Mouse (Mus musculus) adipocyte (in vitro differentiated cells): ENCODE measurements around the gene Hsd17b3.

Experiments
- DNase-seq: peaks from one replicate; pipeline ENCODE4 v3.0.0-alpha.2; 2016; ENCODE audit warnings: low spot score

Hsd17b3 gene

GRCm38 (mm10) chr13:64089130-64089529 lies at the start of gene Hsd17b3:
Gene Hsd17b3 (minus strand): TSS chr13:64089230.
- no peak for DNase-seq

- DNase-seq, result peak; percentile 40
These were observed 40.8 kb upstream of the Hsd17b3 start for GRCm38 (mm10) chr13:64129616-64130375.

GRCm38 (mm10) chr13:64128858-64129615 lies 40.0 kb upstream of the Hsd17b3 start, which contains the start of gene Slc35d2:
Gene Slc35d2 (minus strand): TSS chr13:64129368.
- DNase-seq, result peak; percentile 62

- DNase-seq, result no peak
These were observed 37.3 kb upstream of the Hsd17b3 start for GRCm38 (mm10) chr13:64126316-64126715.

DNA sequence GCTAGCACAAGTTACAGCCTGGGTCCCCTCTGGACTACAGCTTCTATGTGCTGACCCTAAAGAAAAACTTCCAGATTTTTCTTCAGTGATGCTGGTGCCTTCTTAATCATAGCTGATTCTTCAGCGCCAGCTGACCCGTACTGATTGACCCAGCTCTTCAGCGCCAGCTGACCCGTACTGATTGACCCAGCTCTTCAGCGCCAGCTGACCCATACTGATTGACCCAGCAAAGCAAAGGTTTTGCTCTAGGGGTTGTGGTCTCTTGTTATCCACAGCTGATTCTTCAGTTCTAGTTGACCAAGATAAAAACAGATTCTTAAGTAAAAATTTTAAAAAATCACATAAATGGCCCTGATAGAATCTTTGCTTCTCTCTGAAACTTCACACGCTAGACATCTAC lies 35.9 kb upstream of the Hsd17b3 start:
- DNase-seq, result no peak

DNA sequence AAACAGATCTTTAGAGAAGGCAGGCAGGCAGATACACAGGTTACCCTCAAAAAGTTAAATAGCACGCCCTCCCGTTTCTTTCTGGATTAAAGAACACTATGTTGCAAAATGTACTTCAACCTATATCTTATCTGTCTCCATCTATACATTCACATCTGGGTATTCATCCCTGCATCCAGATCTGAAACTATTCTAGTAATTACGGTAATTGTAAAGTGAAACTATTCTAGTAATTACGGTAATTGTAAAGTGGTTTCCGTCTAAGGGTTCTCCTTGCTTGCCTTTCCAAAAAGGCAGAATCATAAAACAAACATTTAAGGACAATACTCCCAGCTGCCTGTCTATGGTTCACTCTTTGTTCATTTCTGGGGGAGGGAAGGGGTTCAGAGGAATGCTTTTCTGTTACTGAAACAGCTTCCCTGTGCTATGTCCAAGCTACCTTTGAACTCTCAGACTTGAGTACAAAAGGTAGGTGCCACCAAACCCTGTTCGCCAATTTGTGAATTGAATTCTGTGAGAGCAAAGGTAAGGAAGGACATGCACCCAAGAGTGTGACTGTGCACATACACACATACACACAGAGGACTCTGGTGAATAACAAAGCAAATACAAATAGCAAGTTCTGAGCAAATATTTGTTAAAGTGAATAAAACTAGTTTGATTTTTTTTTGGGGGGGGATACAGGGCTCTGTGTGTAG lies 34.6 kb upstream of the Hsd17b3 start:
- DNase-seq, result no peak

DNA sequence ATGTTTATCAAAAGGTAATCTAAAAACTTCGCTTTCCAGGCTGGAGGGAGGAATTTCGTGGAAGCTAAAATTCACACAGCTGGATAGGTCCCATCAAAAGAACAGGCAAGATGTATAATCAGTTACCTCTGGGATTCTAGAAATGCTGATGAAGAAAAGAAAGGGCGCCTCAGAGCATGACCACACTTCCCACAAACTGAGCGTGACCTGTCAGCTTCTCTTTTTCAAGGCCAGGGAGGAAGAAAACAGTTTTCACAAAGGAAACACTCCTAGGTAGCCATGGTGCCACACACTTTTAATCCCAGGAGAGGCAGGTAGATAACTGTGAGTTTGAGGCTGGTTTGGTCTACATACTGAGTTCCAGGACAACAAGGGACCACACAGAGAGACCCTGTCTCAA lies 31.7 kb upstream of the Hsd17b3 start:
- DNase-seq, result no peak

DNA sequence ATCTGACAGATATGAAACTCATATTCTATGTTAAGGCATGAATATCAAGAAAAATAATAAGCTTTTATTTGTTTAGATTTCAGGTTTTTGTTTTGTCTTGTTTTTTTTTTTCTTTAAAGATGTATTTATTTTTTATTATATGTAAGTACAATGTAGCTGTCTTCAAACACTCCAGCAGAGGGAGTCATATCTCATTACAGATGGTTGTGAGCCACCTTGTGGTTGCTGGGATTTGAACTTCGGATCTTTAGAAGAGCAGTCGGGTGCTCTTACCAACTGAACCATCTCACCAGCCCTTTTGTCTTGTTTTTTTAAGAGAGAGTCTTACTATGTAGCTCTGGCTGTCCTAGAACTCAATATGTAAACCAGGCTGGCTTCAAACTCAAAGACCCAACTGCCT lies 28.4 kb upstream of the Hsd17b3 start:
- no peak for DNase-seq

GRCm38 (mm10) chr13:64110421-64110820 lies 21.4 kb upstream of the Hsd17b3 start:
- DNase-seq, result no peak

DNA sequence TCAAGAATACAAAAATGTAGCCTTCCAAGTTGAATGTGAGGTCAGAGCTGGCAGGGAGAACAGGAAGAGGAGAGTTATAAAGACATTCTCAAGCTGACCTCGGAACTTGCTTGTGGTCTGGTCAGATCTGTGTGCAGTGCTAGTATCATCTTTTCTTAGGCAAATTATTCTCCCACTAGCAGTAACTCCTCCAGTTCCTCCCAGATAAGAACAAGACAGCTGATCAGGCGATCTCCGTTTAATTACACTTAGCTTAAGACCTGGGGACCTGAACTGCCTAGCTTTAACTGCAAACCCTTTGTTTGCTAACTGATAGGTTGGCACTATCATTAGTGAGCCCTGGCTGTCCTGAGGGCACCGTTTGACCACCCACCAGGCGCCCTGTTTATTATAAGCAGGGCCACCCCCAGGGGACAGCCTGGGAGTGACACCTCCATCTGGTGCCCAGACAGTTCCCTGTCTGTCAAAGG lies 19.4 kb upstream of the Hsd17b3 start:
- no peak for DNase-seq

- DNase-seq, result no peak
These were observed 18.5 kb upstream of the Hsd17b3 start for GRCm38 (mm10) chr13:64107535-64107934.

DNA sequence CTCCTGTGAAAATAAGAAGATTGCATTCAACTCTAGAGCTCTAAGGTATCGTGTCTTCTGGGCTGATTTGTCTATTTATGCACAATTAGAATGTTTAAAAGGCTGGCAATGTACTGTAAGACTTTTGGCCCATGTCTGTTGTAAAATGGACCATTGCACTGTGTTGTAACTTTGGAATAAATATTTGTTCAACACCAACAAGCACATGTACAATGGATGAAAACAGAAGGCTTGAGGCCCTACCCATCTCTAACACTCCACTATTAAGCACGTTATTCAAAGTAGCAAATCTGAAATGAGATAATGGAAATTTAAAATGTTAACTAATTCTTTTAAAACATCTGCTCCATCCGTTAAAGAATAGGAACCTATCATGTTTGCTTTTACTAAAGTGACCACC lies 18.1 kb upstream of the Hsd17b3 start:
- no peak for DNase-seq

- DNase-seq, result no peak
These were observed 16.7 kb upstream of the Hsd17b3 start for GRCm38 (mm10) chr13:64105690-64106089.

DNA sequence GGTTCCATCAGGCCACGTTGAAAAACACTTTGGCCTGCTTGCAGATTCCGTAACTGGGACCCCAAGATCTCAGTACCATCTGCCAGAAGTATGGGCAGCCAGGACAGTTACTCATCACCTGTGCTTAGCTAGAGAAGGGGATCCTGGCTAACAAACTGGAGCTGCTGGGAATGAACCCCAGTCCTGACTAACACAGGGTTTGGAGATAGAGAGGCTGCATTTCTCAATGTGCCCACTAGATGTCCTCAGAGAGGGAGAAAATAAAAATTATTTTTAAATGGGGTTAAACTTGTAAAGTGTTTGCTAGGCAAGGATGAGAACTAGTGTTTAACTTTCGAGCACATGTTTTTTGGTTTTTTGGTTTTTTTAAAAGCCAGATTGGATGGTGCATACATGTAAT lies 11.2 kb upstream of the Hsd17b3 start:
- peak; percentile 56 for DNase-seq

DNA sequence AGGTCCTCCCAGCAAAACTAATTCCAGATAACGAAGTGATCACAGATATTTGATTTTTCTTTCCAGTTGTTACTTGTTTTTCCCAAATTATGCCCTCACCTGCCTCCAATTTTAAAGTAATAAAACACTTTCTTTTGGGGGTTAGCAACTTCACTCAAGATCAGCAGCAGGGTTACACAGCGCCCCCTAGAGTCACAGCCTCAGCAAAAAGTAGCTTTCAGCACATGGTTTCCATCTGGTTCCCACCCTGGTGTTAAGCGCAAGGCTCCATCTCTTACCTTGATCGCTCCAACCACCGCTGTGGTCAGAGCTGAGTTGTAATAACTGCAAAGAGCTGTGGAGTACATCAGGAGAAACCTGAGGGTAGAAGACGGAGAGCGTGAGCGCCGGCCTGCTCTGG lies 10.0 kb upstream of the Hsd17b3 start:
- DNase-seq, result no peak

- peak; percentile 83 for DNase-seq
These were observed 4.3 kb upstream of the Hsd17b3 start for GRCm38 (mm10) chr13:64093341-64093740.

- DNase-seq, result no peak
These were observed 3.7 kb upstream of the Hsd17b3 start for GRCm38 (mm10) chr13:64092752-64093151.

DNA sequence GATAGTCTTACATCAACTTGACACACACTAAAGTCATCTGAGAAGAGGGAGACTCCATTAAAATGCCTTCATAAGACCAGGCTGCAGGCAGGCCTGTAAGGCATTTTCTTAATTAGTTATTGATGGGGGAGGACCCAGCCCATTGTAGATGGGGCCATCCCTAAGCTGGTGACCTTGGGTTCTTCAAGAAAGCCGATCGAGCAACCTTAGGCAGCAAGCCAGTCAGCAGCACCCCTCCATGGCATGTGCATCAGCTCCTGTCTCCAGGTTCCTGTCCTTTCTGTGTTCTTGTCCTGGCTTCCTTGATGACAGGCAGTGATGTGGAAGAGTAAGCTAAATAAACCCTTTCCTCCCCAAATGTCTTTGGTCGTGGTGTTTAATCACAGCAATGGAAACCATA lies 3.1 kb upstream of the Hsd17b3 start:
- no peak for DNase-seq

DNA sequence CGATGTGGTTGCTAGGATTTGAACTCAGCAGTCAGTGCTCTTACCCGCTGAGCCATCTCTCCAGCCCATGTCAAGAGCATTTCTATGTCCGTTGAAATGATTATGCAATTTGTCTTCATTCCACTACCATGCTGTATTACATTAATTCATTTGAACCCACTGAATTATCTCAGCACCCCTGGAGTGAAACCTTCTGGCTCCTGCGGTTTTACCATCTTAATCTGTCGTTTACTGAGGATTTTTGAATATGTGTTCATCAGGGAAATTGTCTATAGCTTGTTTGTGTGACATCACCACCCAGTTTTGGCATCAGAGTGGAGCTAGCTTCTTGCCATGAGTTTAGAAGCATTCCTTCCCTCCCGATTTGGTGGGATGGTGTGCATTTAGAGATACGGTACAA lies 2.0 kb upstream of the Hsd17b3 start:
- DNase-seq, result no peak

- no peak for DNase-seq
These were observed 1.2 kb upstream of the Hsd17b3 start for GRCm38 (mm10) chr13:64090278-64090677.

DNA sequence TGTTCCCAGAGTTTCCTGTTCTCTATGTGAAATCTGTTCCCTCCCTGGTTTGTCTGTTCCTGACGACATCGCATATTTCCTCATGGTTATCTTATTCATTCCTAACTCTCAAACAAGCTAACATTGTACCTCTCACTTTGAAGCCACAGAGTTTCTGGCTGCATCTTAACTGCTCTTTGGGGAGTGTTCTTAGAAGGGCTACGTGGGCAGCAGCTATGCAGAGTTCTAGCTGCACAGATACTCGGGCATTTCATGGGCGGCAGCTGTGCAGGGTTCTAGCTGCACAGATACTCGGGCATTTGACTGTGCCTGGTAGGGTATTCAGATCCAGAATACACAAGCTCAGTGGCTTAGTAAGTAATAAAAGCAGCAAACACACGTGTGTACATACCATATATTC lies 973 bp downstream of the Hsd17b3 start:
- DNase-seq, result no peak

GRCm38 (mm10) chr13:64086036-64086435 lies 3.0 kb downstream of the Hsd17b3 start:
- DNase-seq, result no peak

- DNase-seq, result no peak
These were observed 5.7 kb downstream of the Hsd17b3 start for GRCm38 (mm10) chr13:64083331-64083730.
